Mouse (Mus musculus): ENCODE data around the gene Trip4. TPM values are rescaled to one million over a fixed set of nuclear protein-coding genes. Genes with fewer than 3 reads are reported as not detected.

Trip4 gene
- polyA plus RNA-seq, 1 experiment, result 19.6 TPM

- H3K4me1 ChIP-seq (ENCODE audit: control insufficient read depth, insufficient read depth, low read length), result no peaks in the 10 kb centered on the region
- H3K27ac ChIP-seq (ENCODE audit: insufficient read depth, low read length), result no peak overlapping the region
- TF ChIP-seq CTCF (IDR thresholded peaks at IDR 0.05; ENCODE audit: extremely low read depth, insufficient read depth, low read length) (no peak), POLR2A (IDR thresholded peaks at IDR 0.05; ENCODE audit: extremely low read depth, insufficient read depth, low read length) (no peak)
- H3K4me3 ChIP-seq (ENCODE audit: insufficient read depth, low read length), result no peak overlapping the region
These were observed 64.0 kb downstream of the Trip4 start for GRCm38 (mm10) chr9:65844421-65845165.

GRCm38 (mm10) chr9:65839841-65840240, 68.8 kb downstream of the Trip4 start:
- Histone ChIP-seq H3K27ac (ENCODE audit: insufficient read depth, low read length) (no peak overlapping the region), H3K4me3 (ENCODE audit: insufficient read depth, low read length) (no peak overlapping the region), H3K4me1 (ENCODE audit: control insufficient read depth, insufficient read depth, low read length) (no peaks in the 10 kb centered on the region)
- TF ChIP-seq CTCF (IDR thresholded peaks at IDR 0.05; ENCODE audit: extremely low read depth, insufficient read depth, low read length), result no peak
- TF ChIP-seq POLR2A (IDR thresholded peaks at IDR 0.05; ENCODE audit: extremely low read depth, insufficient read depth, low read length), result no peak

- Histone ChIP-seq H3K27ac (ENCODE audit: insufficient read depth, low read length) (no peak overlapping the region), H3K4me1 (ENCODE audit: control insufficient read depth, insufficient read depth, low read length) (peaks cover under 1% of the 10 kb centered on the region; the same call in 1 of the 2 replicates), H3K4me3 (ENCODE audit: insufficient read depth, low read length) (no peak overlapping the region)
- TF ChIP-seq CTCF (IDR thresholded peaks at IDR 0.05; ENCODE audit: extremely low read depth, insufficient read depth, low read length) (no peak), POLR2A (IDR thresholded peaks at IDR 0.05; ENCODE audit: extremely low read depth, insufficient read depth, low read length) (no peak)
These were observed 71.7 kb downstream of the Trip4 start for GRCm38 (mm10) chr9:65836916-65837315.

- Histone ChIP-seq H3K4me3 (ENCODE audit: insufficient read depth, low read length) (no peak overlapping the region), H3K4me1 (ENCODE audit: control insufficient read depth, insufficient read depth, low read length) (peaks cover 2% of the 10 kb centered on the region; the same call in 1 of the 2 replicates), H3K27ac (ENCODE audit: insufficient read depth, low read length) (no peak overlapping the region)
- TF ChIP-seq POLR2A (IDR thresholded peaks at IDR 0.05; ENCODE audit: extremely low read depth, insufficient read depth, low read length), result no peak
- TF ChIP-seq CTCF (IDR thresholded peaks at IDR 0.05; ENCODE audit: extremely low read depth, insufficient read depth, low read length), result no peak
These were observed 73.8 kb downstream of the Trip4 start for GRCm38 (mm10) chr9:65834628-65835354.

- TF ChIP-seq CTCF (IDR thresholded peaks at IDR 0.05; ENCODE audit: extremely low read depth, insufficient read depth, low read length) (no peak), POLR2A (IDR thresholded peaks at IDR 0.05; ENCODE audit: extremely low read depth, insufficient read depth, low read length) (no peak)
- Histone ChIP-seq H3K4me3 (ENCODE audit: insufficient read depth, low read length) (no peak overlapping the region), H3K4me1 (ENCODE audit: control insufficient read depth, insufficient read depth, low read length) (peaks cover 2% of the 10 kb centered on the region; the same call in 1 of the 2 replicates), H3K27ac (ENCODE audit: insufficient read depth, low read length) (no peak overlapping the region; the same call in 1 of the 2 replicates)
These were observed 75.0 kb downstream of the Trip4 start for GRCm38 (mm10) chr9:65833640-65834039.

GRCm38 (mm10) chr9:65833230-65833629, 75.4 kb downstream of the Trip4 start:
- TF ChIP-seq CTCF (IDR thresholded peaks at IDR 0.05; ENCODE audit: extremely low read depth, insufficient read depth, low read length) (no peak), POLR2A (IDR thresholded peaks at IDR 0.05; ENCODE audit: extremely low read depth, insufficient read depth, low read length) (no peak)
- no peak overlapping the region for H3K27ac ChIP-seq (ENCODE audit: insufficient read depth, low read length)
- peaks cover 3% of the 10 kb centered on the region; the same call in 1 of the 2 replicates for H3K4me1 ChIP-seq (ENCODE audit: control insufficient read depth, insufficient read depth, low read length)
- H3K4me3 ChIP-seq (ENCODE audit: insufficient read depth, low read length), result no peak overlapping the region

- peaks cover 3% of the 10 kb centered on the region; the same call in 1 of the 2 replicates for H3K4me1 ChIP-seq (ENCODE audit: control insufficient read depth, insufficient read depth, low read length)
- TF ChIP-seq POLR2A (IDR thresholded peaks at IDR 0.05; ENCODE audit: extremely low read depth, insufficient read depth, low read length), result no peak
- TF ChIP-seq CTCF (IDR thresholded peaks at IDR 0.05; ENCODE audit: extremely low read depth, insufficient read depth, low read length), result no peak
- no peak overlapping the region for H3K4me3 ChIP-seq (ENCODE audit: insufficient read depth, low read length)
- no peak overlapping the region for H3K27ac ChIP-seq (ENCODE audit: insufficient read depth, low read length)
These were observed 76.6 kb downstream of the Trip4 start for GRCm38 (mm10) chr9:65832041-65832440.

- H3K4me1 ChIP-seq (ENCODE audit: control insufficient read depth, insufficient read depth, low read length), result peaks cover 3% of the 10 kb centered on the region; the same call in 1 of the 2 replicates
- no peak overlapping the region for H3K4me3 ChIP-seq (ENCODE audit: insufficient read depth, low read length)
- no peak overlapping the region for H3K27ac ChIP-seq (ENCODE audit: insufficient read depth, low read length)
- no peak for TF ChIP-seq CTCF (IDR thresholded peaks at IDR 0.05; ENCODE audit: extremely low read depth, insufficient read depth, low read length)
- TF ChIP-seq POLR2A (IDR thresholded peaks at IDR 0.05; ENCODE audit: extremely low read depth, insufficient read depth, low read length), result no peak
These were observed 77.4 kb downstream of the Trip4 start for GRCm38 (mm10) chr9:65831164-65831563.

- no peak overlapping the region for H3K27ac ChIP-seq (ENCODE audit: insufficient read depth, low read length)
- no peak for TF ChIP-seq POLR2A (IDR thresholded peaks at IDR 0.05; ENCODE audit: extremely low read depth, insufficient read depth, low read length)
- no peak for TF ChIP-seq CTCF (IDR thresholded peaks at IDR 0.05; ENCODE audit: extremely low read depth, insufficient read depth, low read length)
These were observed 78.3 kb downstream of the Trip4 start for GRCm38 (mm10) chr9:65830255-65830654.

More at GRCm38 (mm10) chr9:65830255-65830654, 78.3 kb downstream of the Trip4 start:
- Histone ChIP-seq H3K4me3 (ENCODE audit: insufficient read depth, low read length) (no peak overlapping the region), H3K4me1 (ENCODE audit: control insufficient read depth, insufficient read depth, low read length) (peaks cover 5% of the 10 kb centered on the region)
